In the genomic region with DNA sequence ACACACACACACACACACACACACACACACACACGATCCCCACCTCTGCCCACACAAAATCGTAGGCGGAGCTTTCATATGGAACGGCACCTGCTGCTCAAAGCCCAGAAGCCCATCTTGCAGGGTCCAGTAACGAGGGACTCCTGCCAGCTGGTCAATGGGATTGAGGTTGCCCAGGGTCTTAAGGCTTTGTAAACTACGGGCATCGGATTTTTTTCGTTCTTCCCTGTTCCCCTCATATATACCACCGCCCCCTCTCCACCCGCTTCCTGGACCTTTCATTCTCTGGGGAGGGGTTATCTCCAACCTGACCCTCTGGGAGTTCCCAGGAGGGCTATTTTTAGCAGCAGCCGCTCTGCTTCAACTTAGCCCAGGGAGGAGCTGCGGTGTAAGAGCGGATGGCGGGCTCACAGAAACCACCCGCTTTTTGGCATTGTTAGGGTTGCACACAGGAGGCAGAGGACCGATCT, we compare ENCODE assay signal across 8 mouse cellular contexts. TPM values are rescaled to one million over a fixed set of nuclear protein-coding genes. Genes with fewer than 3 reads are reported as not detected.
DNase-seq lines count a peak whose midpoint lies in the region; ATAC-seq and TF ChIP-seq lines count a peak whose summit lies in the region.

No protein-coding gene starts in this region.

- peak overlapping the region; percentile 99 for H3K27ac ChIP-seq in heart, embryonic 15.5 days
- no peak overlapping the region for H3K27ac ChIP-seq in ES-Bruce4 (ENCODE audit: insufficient read depth, low read length)
- peak overlapping the region; percentile 81 for H3K27ac ChIP-seq in midbrain, embryonic 16.5 days (ENCODE audit: low read length)

- ATAC-seq in heart, embryonic 15.5 days (replicated peaks; ENCODE audit: insufficient number of reproducible peaks, insufficient read depth, low FRiP score, low read depth): peak; percentile 67
- peak; percentile 40 for ATAC-seq in midbrain, embryonic 16.5 days

- under 1% methylated on average over 16 of the region's 16 CpGs for WGBS in heart, embryonic 15.5 days
- WGBS in midbrain, embryonic 16.5 days: under 1% methylated on average over 16 of the region's 16 CpGs

- intact Hi-C loops in heart, postnatal 25 days (cut with DNase I): loop anchor here (1.0 kb wide), 1 partner anchor 136 kb away; no protein-coding TSS in a partner anchor
- intact Hi-C loops in left cerebral cortex, postnatal 36 days (cut with DNase I): loop anchor here (2.0 to 5.0 kb wide), 4 partner anchors 22 to 359 kb away; partner anchors contain the start of gene Zfp326

- no peaks in the 10 kb centered on the region for H3K9me3 ChIP-seq in heart, embryonic 15.5 days (replicated peaks)
- no peaks in the 10 kb centered on the region for H3K9me3 ChIP-seq in ES-Bruce4 (replicated peaks; ENCODE audit: control insufficient read depth, insufficient read depth, low read length, poor library complexity, severe bottlenecking)
- no peaks in the 10 kb centered on the region for H3K9me3 ChIP-seq in erythroblast, embryonic 14.5 days (ENCODE audit: control insufficient read depth, low read length)
- no peaks in the 10 kb centered on the region for H3K9me3 ChIP-seq in midbrain, embryonic 16.5 days (replicated peaks; ENCODE audit: control insufficient read depth, low read length, poor library complexity, severe bottlenecking)

- peak overlapping the region; percentile 81 for H3K4me2 ChIP-seq in heart, embryonic 15.5 days
- peak overlapping the region; percentile 93 for H3K4me2 ChIP-seq in midbrain, embryonic 16.5 days (ENCODE audit: low read length)

- peak overlapping the region; percentile 87 for H3K9ac ChIP-seq in heart, embryonic 15.5 days
- peak overlapping the region; percentile 67 for H3K9ac ChIP-seq in ES-Bruce4 (ENCODE audit: low read depth, poor library complexity, severe bottlenecking)
- H3K9ac ChIP-seq in midbrain, embryonic 16.5 days (ENCODE audit: low read depth, low read length): peak overlapping the region; percentile 85

- peaks cover 32% of the 10 kb centered on the region for H3K4me1 ChIP-seq in heart, embryonic 15.5 days (replicated peaks)
- H3K4me1 ChIP-seq in ES-Bruce4 (ENCODE audit: control insufficient read depth, insufficient read depth, low read length): no peaks in the 10 kb centered on the region
- H3K4me1 ChIP-seq in erythroblast, embryonic 14.5 days (ENCODE audit: control insufficient read depth): peaks cover 54% of the 10 kb centered on the region
- H3K4me1 ChIP-seq in midbrain, embryonic 16.5 days (ENCODE audit: control insufficient read depth, insufficient read depth, low read length): peaks cover 21% of the 10 kb centered on the region

- H3K4me3 ChIP-seq in heart, embryonic 15.5 days: peak overlapping the region; percentile 95
- H3K4me3 ChIP-seq in ES-Bruce4 (ENCODE audit: low read depth, low read length): peak overlapping the region; percentile 72
- peak overlapping the region; percentile 95 for H3K4me3 ChIP-seq in erythroblast, embryonic 14.5 days (replicated peaks)
- H3K4me3 ChIP-seq in midbrain, embryonic 16.5 days (ENCODE audit: low read depth, low read length): peak overlapping the region; percentile 71

- DNase-seq in heart, postnatal 25 days (ENCODE audit: low spot score): no peak
- DNase-seq in left cerebral cortex, postnatal 36 days (ENCODE audit: low spot score in 2 of 2): peak; percentile 40 to 43
- DNase-seq in thymus, postnatal 25 days: peak; percentile 67
- no peak for DNase-seq in gastrocnemius, postnatal 4 days (ENCODE audit: low spot score in 2 of 2)

- no peaks in the 10 kb centered on the region for H3K27me3 ChIP-seq in heart, embryonic 15.5 days
- no peaks in the 10 kb centered on the region for H3K27me3 ChIP-seq in ES-Bruce4 (ENCODE audit: control insufficient read depth, insufficient read depth, low read length, poor library complexity, severe bottlenecking)
- H3K27me3 ChIP-seq in erythroblast, embryonic 14.5 days (ENCODE audit: control insufficient read depth): peaks cover 2% of the 10 kb centered on the region; the same call in 1 of the 2 replicates
- H3K27me3 ChIP-seq in midbrain, embryonic 16.5 days (ENCODE audit: control insufficient read depth, insufficient read depth, low read depth, low read length): peaks cover 3% of the 10 kb centered on the region

- no peak for TF ChIP-seq POLR2A in ES-Bruce4 (IDR thresholded peaks at IDR 0.05; ENCODE audit: insufficient read depth, low read length)

- H3K36me3 ChIP-seq in heart, embryonic 15.5 days: no peaks in the 10 kb centered on the region
- H3K36me3 ChIP-seq in ES-Bruce4 (ENCODE audit: control insufficient read depth, insufficient read depth, low read length, poor library complexity, severe bottlenecking): no peaks in the 10 kb centered on the region
- peaks cover 19% of the 10 kb centered on the region for H3K36me3 ChIP-seq in erythroblast, embryonic 14.5 days (ENCODE audit: control insufficient read depth)
- H3K36me3 ChIP-seq in midbrain, embryonic 16.5 days (ENCODE audit: control insufficient read depth, insufficient read depth, low read length): no peaks in the 10 kb centered on the region

- TF ChIP-seq EP300 in ES-Bruce4 (IDR thresholded peaks at IDR 0.05; ENCODE audit: insufficient read depth, low read depth, low read length): no peak

- no peak for TF ChIP-seq CTCF in ES-Bruce4 (IDR thresholded peaks at IDR 0.05; ENCODE audit: low read depth, low read length)

RNA-seq across cellular contexts. Expression of gene Lrrc8c, which starts 0.5 kb away (rescaled TPM):
- polyA plus RNA-seq in heart, embryonic 15.5 days (2015; fragmentation: Nextera tagmentation; extraction: Ambion mirVana): 20.8 and 25.2 TPM in 2 replicates
- total RNA-seq in heart, postnatal 25 days (2021): 10 to 100 TPM; 27.6 to 31.7 TPM
- 11.5 and 16.1 TPM in 2 replicates for polyA plus RNA-seq in ES-Bruce4 (2011; ENCODE audit: insufficient read depth, insufficient read length, low read depth, missing spikeins)
- polyA plus RNA-seq in erythroblast, embryonic 14.5 days (2012): 7.9 and 11.3 TPM in 2 replicates
- 10 to 100 TPM; 33.4 to 34.7 TPM for total RNA-seq in left cerebral cortex, postnatal 36 days (2021)
- polyA plus RNA-seq in midbrain, embryonic 16.5 days (2015; fragmentation: Nextera tagmentation; extraction: Ambion mirVana): 10.4 and 13.0 TPM in 2 replicates
- 10 to 100 TPM; 20.8 to 21.4 TPM for total RNA-seq in gastrocnemius, postnatal 4 days (2021)

Comparison
In these comparisons a context has a peak if more than half of its experiments do, and no peak if none do; other contexts are left out.
1. DNase-seq: peak in left cerebral cortex, postnatal 36 days (2 of 2) and thymus, postnatal 25 days (single experiment); none in heart, postnatal 25 days (single experiment) and gastrocnemius, postnatal 4 days (0 of 2).
2. Peak in every context shown above with its lines, with median percentiles within 50 percentile points of each other: H3K4me3 ChIP-seq and H3K9ac ChIP-seq.